Mouse (Mus musculus): ENCODE measurements around the gene Leprot. TPM values are rescaled to one million over a fixed set of nuclear protein-coding genes. Genes with fewer than 3 reads are reported as not detected.

Gene Leprot
- 107 and 109 TPM in 2 replicates for polyA plus RNA-seq (2011; ENCODE audit: insufficient read length, low read depth, missing spikeins)

- peak; percentile 60 for TF ChIP-seq POLR2A (IDR thresholded peaks at IDR 0.05; ENCODE audit: low read depth, low read length)
- no peak for TF ChIP-seq CTCF (IDR thresholded peaks at IDR 0.05; ENCODE audit: borderline replicate concordance, insufficient read depth, low read length)
- peaks cover 4% of the 10 kb centered on the region; the same call in 1 of the 2 replicates for H3K4me1 ChIP-seq (ENCODE audit: control insufficient read depth, insufficient read depth, low read length)
Observed at GRCm38 (mm10) chr4:101647196-101647905, at the start of gene Leprot. Leprot (plus strand) TSS chr4:101647718.

GRCm38 (mm10) chr4:101601758-101602157 is 45.8 kb upstream of the Leprot start:
- Histone ChIP-seq H3K4me1 (ENCODE audit: control insufficient read depth, insufficient read depth, low read length) (no peaks in the 10 kb centered on the region), H3K27ac (ENCODE audit: insufficient read depth, low read length) (no peak overlapping the region), H3K4me3 (ENCODE audit: insufficient read depth, low read length) (no peak overlapping the region)
- TF ChIP-seq CTCF (IDR thresholded peaks at IDR 0.05; ENCODE audit: borderline replicate concordance, insufficient read depth, low read length) (no peak), POLR2A (IDR thresholded peaks at IDR 0.05; ENCODE audit: low read depth, low read length) (no peak)

More at GRCm38 (mm10) chr4:101647196-101647905, at the start of gene Leprot:
- H3K4me3 ChIP-seq (ENCODE audit: insufficient read depth, low read length) = peak within 1 kb of the TSS; percentile 88
- H3K27ac ChIP-seq (ENCODE audit: insufficient read depth, low read length) = peak within 1 kb of the TSS; percentile 87

- TF ChIP-seq POLR2A (IDR thresholded peaks at IDR 0.05; ENCODE audit: low read depth, low read length) = no peak
- no peak for TF ChIP-seq CTCF (IDR thresholded peaks at IDR 0.05; ENCODE audit: borderline replicate concordance, insufficient read depth, low read length)
- H3K4me3 ChIP-seq (ENCODE audit: insufficient read depth, low read length) = no peak overlapping the region
- no peak overlapping the region for H3K27ac ChIP-seq (ENCODE audit: insufficient read depth, low read length)
Observed at GRCm38 (mm10) chr4:101603635-101604034, 43.9 kb upstream of the Leprot start.

GRCm38 (mm10) chr4:101616520-101616919 is 31.0 kb upstream of the Leprot start:
- TF ChIP-seq CTCF (IDR thresholded peaks at IDR 0.05; ENCODE audit: borderline replicate concordance, insufficient read depth, low read length) = no peak
- no peak for TF ChIP-seq POLR2A (IDR thresholded peaks at IDR 0.05; ENCODE audit: low read depth, low read length)
- Histone ChIP-seq H3K27ac (ENCODE audit: insufficient read depth, low read length) (no peak overlapping the region), H3K4me1 (ENCODE audit: control insufficient read depth, insufficient read depth, low read length) (no peaks in the 10 kb centered on the region), H3K4me3 (ENCODE audit: insufficient read depth, low read length) (no peak overlapping the region)

More at GRCm38 (mm10) chr4:101603635-101604034, 43.9 kb upstream of the Leprot start:
- H3K4me1 ChIP-seq (ENCODE audit: control insufficient read depth, insufficient read depth, low read length) = no peaks in the 10 kb centered on the region

GRCm38 (mm10) chr4:101617742-101618141 is 29.8 kb upstream of the Leprot start:
- TF ChIP-seq POLR2A (IDR thresholded peaks at IDR 0.05; ENCODE audit: low read depth, low read length) (no peak), CTCF (IDR thresholded peaks at IDR 0.05; ENCODE audit: borderline replicate concordance, insufficient read depth, low read length) (no peak)
- Histone ChIP-seq H3K27ac (ENCODE audit: insufficient read depth, low read length) (no peak overlapping the region), H3K4me3 (ENCODE audit: insufficient read depth, low read length) (no peak overlapping the region), H3K4me1 (ENCODE audit: control insufficient read depth, insufficient read depth, low read length) (no peaks in the 10 kb centered on the region)

GRCm38 (mm10) chr4:101620206-101620605 is 27.3 kb upstream of the Leprot start:
- Histone ChIP-seq H3K4me1 (ENCODE audit: control insufficient read depth, insufficient read depth, low read length) (no peaks in the 10 kb centered on the region), H3K27ac (ENCODE audit: insufficient read depth, low read length) (no peak overlapping the region), H3K4me3 (ENCODE audit: insufficient read depth, low read length) (no peak overlapping the region)
- TF ChIP-seq POLR2A (IDR thresholded peaks at IDR 0.05; ENCODE audit: low read depth, low read length) (no peak), CTCF (IDR thresholded peaks at IDR 0.05; ENCODE audit: borderline replicate concordance, insufficient read depth, low read length) (no peak)

GRCm38 (mm10) chr4:101621241-101621640 is 26.3 kb upstream of the Leprot start:
- TF ChIP-seq POLR2A (IDR thresholded peaks at IDR 0.05; ENCODE audit: low read depth, low read length) (no peak), CTCF (IDR thresholded peaks at IDR 0.05; ENCODE audit: borderline replicate concordance, insufficient read depth, low read length) (no peak)
- H3K4me3 ChIP-seq (ENCODE audit: insufficient read depth, low read length) = no peak overlapping the region
- no peak overlapping the region for H3K27ac ChIP-seq (ENCODE audit: insufficient read depth, low read length)
- no peaks in the 10 kb centered on the region for H3K4me1 ChIP-seq (ENCODE audit: control insufficient read depth, insufficient read depth, low read length)

- Histone ChIP-seq H3K27ac (ENCODE audit: insufficient read depth, low read length) (no peak overlapping the region), H3K4me3 (ENCODE audit: insufficient read depth, low read length) (no peak overlapping the region), H3K4me1 (ENCODE audit: control insufficient read depth, insufficient read depth, low read length) (no peaks in the 10 kb centered on the region)
- TF ChIP-seq POLR2A (IDR thresholded peaks at IDR 0.05; ENCODE audit: low read depth, low read length) = no peak
- TF ChIP-seq CTCF (IDR thresholded peaks at IDR 0.05; ENCODE audit: borderline replicate concordance, insufficient read depth, low read length) = no peak
Observed at GRCm38 (mm10) chr4:101625278-101625677, 22.2 kb upstream of the Leprot start.

GRCm38 (mm10) chr4:101635596-101635995 is 11.9 kb upstream of the Leprot start:
- H3K4me3 ChIP-seq (ENCODE audit: insufficient read depth, low read length) = no peak overlapping the region
- TF ChIP-seq POLR2A (IDR thresholded peaks at IDR 0.05; ENCODE audit: low read depth, low read length) (no peak), CTCF (IDR thresholded peaks at IDR 0.05; ENCODE audit: borderline replicate concordance, insufficient read depth, low read length) (no peak)
- no peak overlapping the region for H3K27ac ChIP-seq (ENCODE audit: insufficient read depth, low read length)
- no peaks in the 10 kb centered on the region for H3K4me1 ChIP-seq (ENCODE audit: control insufficient read depth, insufficient read depth, low read length)

- Histone ChIP-seq H3K4me3 (ENCODE audit: insufficient read depth, low read length) (no peak overlapping the region), H3K27ac (ENCODE audit: insufficient read depth, low read length) (no peak overlapping the region), H3K4me1 (ENCODE audit: control insufficient read depth, insufficient read depth, low read length) (no peaks in the 10 kb centered on the region)
- TF ChIP-seq CTCF (IDR thresholded peaks at IDR 0.05; ENCODE audit: borderline replicate concordance, insufficient read depth, low read length) = no peak
- TF ChIP-seq POLR2A (IDR thresholded peaks at IDR 0.05; ENCODE audit: low read depth, low read length) = no peak
Observed at GRCm38 (mm10) chr4:101637472-101637871, 10.0 kb upstream of the Leprot start.

All from embryonic fibroblast, embryonic 13.5 days (primary cell).